Mouse (Mus musculus) liver, embryonic 11.5 days (tissue): ENCODE measurements at regions not wholly inside any gene's neighbourhood (a gene's known extent, or its start where the extent isn't known, plus 50 kb on each side); places are given as distances from the start of the nearest gene placed in this dataset.

ENCODE experiments used
- ATAC-seq: fragments of 200-750 bp; cut with Nextera tagmentation; replicated peaks from 2 replicates; pipeline ENCODE4 v1.8.0; 2017; ENCODE audit warnings: moderate number of reproducible peaks, mild to moderate bottlenecking, moderate TSS enrichment, moderate library complexity; ENCODE audit not compliant: low FRiP score
- DNase-seq: peaks from one replicate; pipeline ENCODE4 v3.0.0-alpha.2; 2017; ENCODE audit warnings: low spot score
- H3K27ac ChIP-seq: fragments of 300-500 bp; sonication (generic); 2 replicates; pipeline ENCODE4 v1.5.1; 2014; ENCODE audit warnings: mild to moderate bottlenecking, low read depth, low read length, control low read depth
- H3K27me3 ChIP-seq: fragments of 300-500 bp; sonication (generic); replicated peaks from 2 replicates; pipeline ENCODE4 v1.6.1; 2014; ENCODE audit warnings: low read length, mixed read lengths; ENCODE audit not compliant: control insufficient read depth, insufficient read depth
- H3K36me3 ChIP-seq: fragments of 300-500 bp; sonication (generic); 2 replicates; pipeline ENCODE4 v1.6.1; 2014; ENCODE audit warnings: mild to moderate bottlenecking, low read length, moderate library complexity, mixed read lengths; ENCODE audit not compliant: control insufficient read depth, insufficient read depth
- H3K4me1 ChIP-seq: fragments of 300-500 bp; sonication (generic); replicated peaks from 2 replicates; pipeline ENCODE4 v1.6.1; 2014; ENCODE audit warnings: low read length, mixed read lengths; ENCODE audit not compliant: control insufficient read depth, insufficient read depth
- H3K4me2 ChIP-seq: fragments of 300-500 bp; sonication (generic); 2 replicates; pipeline ENCODE4 v1.6.1; 2014; ENCODE audit warnings: mild to moderate bottlenecking, control low read depth, moderate library complexity
- H3K4me3 ChIP-seq: fragments of 300-500 bp; sonication (generic); 2 replicates; pipeline ENCODE4 v1.5.1; 2014; ENCODE audit warnings: low read depth, low read length, control low read depth
- H3K9ac ChIP-seq: fragments of 300-500 bp; sonication (generic); 2 replicates; pipeline ENCODE4 v1.6.1; 2014; ENCODE audit warnings: low read depth, low read length, control low read depth
- H3K9me3 ChIP-seq: fragments of 300-500 bp; sonication (generic); 2 replicates; pipeline ENCODE4 v1.6.1; 2016; ENCODE audit warnings: low read length, inconsistent platforms, mixed read lengths; ENCODE audit not compliant: control insufficient read depth
- WGBS: fragments of 180-500 bp; shearing (Covaris S2); extraction: QIAGEN DNeasy Blood & Tissue Kit; methylation state at CpG from one replicate; pipeline ENCODE4 v1.1.7; 2014; 5-methylcytosine and 5-hydroxymethylcytosine counted together

GRCm38 (mm10) chr17:84877176-84877863, 79.2 kb upstream of the Ppm1b start:
- no peak overlapping the region for H3K4me3 ChIP-seq
- 76% methylated on average over 14 of the region's 14 CpGs for WGBS
- no peaks in the 10 kb centered on the region for H3K9me3 ChIP-seq
- no peaks in the 10 kb centered on the region for H3K36me3 ChIP-seq
- no peak for DNase-seq
- no peak overlapping the region for H3K4me2 ChIP-seq
- ATAC-seq: peak; percentile 38; the same call in 1 of the 2 replicates
- no peak overlapping the region for H3K9ac ChIP-seq
- H3K4me1 ChIP-seq: peaks cover 5% of the 10 kb centered on the region
- H3K27me3 ChIP-seq: no peaks in the 10 kb centered on the region
- no peak overlapping the region for H3K27ac ChIP-seq

- Histone ChIP-seq H3K9me3 (no peaks in the 10 kb centered on the region), H3K36me3 (no peaks in the 10 kb centered on the region), H3K27ac (no peak overlapping the region), H3K9ac (no peak overlapping the region), H3K4me1 (peaks cover 5% of the 10 kb centered on the region), H3K4me3 (peak overlapping the region; percentile 11; the same call in 1 of the 2 replicates), H3K4me2 (peak overlapping the region; percentile 51), H3K27me3 (no peaks in the 10 kb centered on the region)
- WGBS: 17% methylated on average over 10 of the region's 10 CpGs
- ATAC-seq (peak; percentile 37; the same call in 1 of the 2 replicates), DNase-seq (peak; percentile 69)
Measured at GRCm38 (mm10) chr17:84877864-84878224, 78.7 kb upstream of the Ppm1b start.

GRCm38 (mm10) chr17:84878316-84878715, 78.2 kb upstream of the Ppm1b start:
- H3K9me3 ChIP-seq: no peaks in the 10 kb centered on the region
- ATAC-seq (peak; percentile 44; the same call in 1 of the 2 replicates), DNase-seq (no peak)
- no peak overlapping the region for H3K9ac ChIP-seq
- H3K27me3 ChIP-seq: no peaks in the 10 kb centered on the region
- H3K4me1 ChIP-seq: peaks cover 5% of the 10 kb centered on the region
- H3K27ac ChIP-seq: peak overlapping the region; percentile 35; the same call in 1 of the 2 replicates
- 82% methylated on average over 5 of the region's 5 CpGs for WGBS
- H3K36me3 ChIP-seq: no peaks in the 10 kb centered on the region
- peak overlapping the region; percentile 11; the same call in 1 of the 2 replicates for H3K4me3 ChIP-seq
- H3K4me2 ChIP-seq: peak overlapping the region; percentile 51

DNA sequence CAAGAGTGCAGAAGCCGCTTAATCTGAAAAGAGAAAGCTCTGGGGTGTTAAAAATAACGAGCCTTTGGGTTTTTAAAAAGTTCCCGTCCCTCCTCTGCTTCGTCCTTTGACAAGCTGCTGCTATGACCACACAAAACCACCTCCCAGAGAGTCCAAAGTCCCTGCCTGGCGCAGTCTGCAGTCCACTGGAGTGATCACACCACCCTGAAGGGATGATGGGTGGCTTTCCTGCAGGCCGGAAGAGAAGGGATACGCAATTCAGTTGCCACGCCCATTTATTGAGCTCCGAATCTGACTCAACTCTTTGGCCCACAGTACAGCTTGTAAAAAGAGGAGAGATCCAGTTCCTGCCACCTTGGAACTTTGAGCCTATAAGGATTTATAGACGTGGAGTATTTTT, 77.4 kb upstream of the Ppm1b start:
- H3K4me2 ChIP-seq: no peak overlapping the region
- H3K27ac ChIP-seq: peak overlapping the region; percentile 48
- H3K36me3 ChIP-seq: no peaks in the 10 kb centered on the region
- H3K9me3 ChIP-seq: no peaks in the 10 kb centered on the region
- peak; percentile 72 for ATAC-seq
- peaks cover 5% of the 10 kb centered on the region for H3K4me1 ChIP-seq
- no peaks in the 10 kb centered on the region for H3K27me3 ChIP-seq
- no peak overlapping the region for H3K4me3 ChIP-seq
- DNase-seq: no peak
- WGBS: 78% methylated on average over 10 of the region's 10 CpGs
- H3K9ac ChIP-seq: no peak overlapping the region

DNA sequence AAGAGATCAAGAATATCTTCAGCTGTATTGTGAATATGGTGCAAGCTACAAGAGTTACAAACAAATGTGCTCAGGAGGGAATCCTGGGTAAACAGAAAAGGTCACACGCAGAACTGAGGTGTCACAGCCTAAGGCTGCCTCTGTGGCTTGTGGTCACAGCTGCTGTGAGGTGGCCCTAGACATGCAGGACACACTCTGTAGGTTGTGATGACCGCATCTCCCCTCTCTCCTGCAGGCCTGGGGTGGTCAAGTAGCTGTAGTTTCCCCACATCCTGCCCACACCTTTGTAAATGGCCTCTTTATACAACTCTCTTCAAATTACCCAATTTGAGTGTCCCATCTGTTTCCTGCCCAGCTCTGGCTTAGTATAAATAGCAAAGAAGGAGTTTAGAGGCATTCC, 75.6 kb upstream of the Ppm1b start:
- DNase-seq: no peak
- no peaks in the 10 kb centered on the region for H3K9me3 ChIP-seq
- no peak for ATAC-seq
- H3K4me1 ChIP-seq: peaks cover 5% of the 10 kb centered on the region
- H3K27me3 ChIP-seq: no peaks in the 10 kb centered on the region
- H3K36me3 ChIP-seq: no peaks in the 10 kb centered on the region
- no peak overlapping the region for H3K27ac ChIP-seq
- WGBS: 69% methylated on average over 2 of the region's 2 CpGs
- no peak overlapping the region for H3K9ac ChIP-seq
- H3K4me2 ChIP-seq: no peak overlapping the region
- no peak overlapping the region for H3K4me3 ChIP-seq

- Histone ChIP-seq H3K4me1 (0 out of 2 replicates have a peak, but pooled peaks cover 3% of the 10 kb centered on the region), H3K27ac (no peak overlapping the region), H3K9ac (no peak overlapping the region), H3K4me2 (no peak overlapping the region), H3K27me3 (no peaks in the 10 kb centered on the region), H3K36me3 (no peaks in the 10 kb centered on the region), H3K9me3 (no peaks in the 10 kb centered on the region), H3K4me3 (no peak overlapping the region)
- ATAC-seq (no peak), DNase-seq (no peak)
- WGBS: 85% methylated on average over 5 of the region's 5 CpGs
Measured at GRCm38 (mm10) chr17:84888525-84888924, 68.0 kb upstream of the Ppm1b start.

GRCm38 (mm10) chr17:84890871-84891599, 65.5 kb upstream of the Ppm1b start:
- no peak for DNase-seq
- Histone ChIP-seq H3K36me3 (no peaks in the 10 kb centered on the region), H3K9me3 (no peaks in the 10 kb centered on the region), H3K27me3 (no peaks in the 10 kb centered on the region), H3K4me1 (0 out of 2 replicates have a peak, but pooled peaks cover 3% of the 10 kb centered on the region), H3K4me2 (no peak overlapping the region), H3K27ac (no peak overlapping the region), H3K4me3 (no peak overlapping the region), H3K9ac (no peak overlapping the region)
- WGBS: 77% methylated on average over 12 of the region's 12 CpGs
- no peak for ATAC-seq

- 0 out of 2 replicates have a peak, but pooled peaks cover 3% of the 10 kb centered on the region for H3K4me1 ChIP-seq
- H3K9me3 ChIP-seq: no peaks in the 10 kb centered on the region; the same call in 1 of the 2 replicates
- H3K27ac ChIP-seq: no peak overlapping the region
- no peak overlapping the region for H3K4me2 ChIP-seq
- 64% methylated on average over 16 of the region's 16 CpGs for WGBS
- no peaks in the 10 kb centered on the region for H3K36me3 ChIP-seq
- H3K9ac ChIP-seq: no peak overlapping the region
- H3K4me3 ChIP-seq: no peak overlapping the region
- no peak for DNase-seq
- H3K27me3 ChIP-seq: no peaks in the 10 kb centered on the region
- ATAC-seq: peak; percentile 87
Measured at GRCm38 (mm10) chr17:84893273-84894033, 63.1 kb upstream of the Ppm1b start.
